Mouse (Mus musculus) gastrocnemius, postnatal 36 days (tissue): ENCODE results near the gene Khdc1c. TPM values are rescaled to one million over a fixed set of nuclear protein-coding genes. Genes with fewer than 3 reads are reported as not detected.
"Not testable (repeated sequence)": the region's sequence is repeated elsewhere in the genome, so short reads cannot be mapped to it uniquely, and the experiment has no call there.

Experiments used
- DNase-seq, 2 experiments: peaks; one replicate each; pipeline ENCODE4 v3.0.0; 2022
- intact Hi-C: fragments of 180-260 bp; cut with DNase I; formaldehyde crosslinking; loops from one replicate; pipeline ENCODE4 v1.15.1; 2025
- long read RNA-seq, 2 experiments: library from polyadenylated mRNA; stranded (forward); transcript quantifications; one replicate each; pipeline ENCODE4 v2.0.0; 2021
- total RNA-seq, 2 experiments: library from RNA; stranded (reverse); gene quantifications; 2 replicates each; pipeline ENCODE4 v1.2.3; 2021

Gene Khdc1c
- total RNA-seq, result not detected
- long read RNA-seq, experiment 1, result 0 reads
- long read RNA-seq, experiment 2, result 0 reads

- DNase-seq, intact Hi-C loops: not testable (repeated sequence)
These were observed at the start of gene Khdc1c for GRCm38 (mm10) chr1:21368031-21368430. Gene Khdc1c (plus strand): TSS chr1:21368331.

- DNase-seq, intact Hi-C loops: not testable (repeated sequence)
These were observed 47.9 kb upstream of the Khdc1c start for GRCm38 (mm10) chr1:21320271-21320670.

DNA sequence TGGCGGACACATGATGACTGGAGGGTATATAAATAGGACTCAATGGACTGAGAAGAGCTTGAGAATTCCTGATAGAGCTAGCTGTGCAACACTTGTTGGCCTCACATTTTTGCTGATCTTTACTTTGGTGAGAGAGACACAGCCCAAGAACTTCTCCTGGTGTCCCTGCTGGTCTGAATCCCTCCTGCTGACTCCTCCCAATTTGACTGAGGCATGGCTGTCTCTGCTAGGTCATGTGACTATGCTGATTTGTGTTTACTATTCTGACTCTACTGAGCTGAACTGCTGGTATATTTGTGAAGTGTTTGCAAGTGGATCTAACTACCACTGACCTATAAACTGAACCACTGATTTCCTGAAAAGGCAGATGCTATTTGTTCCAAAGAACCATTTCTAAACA, 46.5 kb upstream of the Khdc1c start:
- intact Hi-C loops, result no loop called here
- no peak for DNase-seq

GRCm38 (mm10) chr1:21323996-21324574, 44.0 kb upstream of the Khdc1c start:
- DNase-seq, result no peak
- intact Hi-C loops, result no loop called here

- intact Hi-C loops, result no loop called here
- DNase-seq, result no peak
These were observed 43.5 kb upstream of the Khdc1c start for GRCm38 (mm10) chr1:21324633-21325032.

- intact Hi-C loops, result no loop called here
These were observed 41.4 kb upstream of the Khdc1c start for GRCm38 (mm10) chr1:21326733-21327132.

GRCm38 (mm10) chr1:21331161-21331560, 37.0 kb upstream of the Khdc1c start:
- DNase-seq, intact Hi-C loops: not testable (repeated sequence)

More at GRCm38 (mm10) chr1:21326733-21327132, 41.4 kb upstream of the Khdc1c start:
- DNase-seq, result no peak

- DNase-seq, result no peak
- intact Hi-C loops, result no loop called here
These were observed 34.7 kb upstream of the Khdc1c start for GRCm38 (mm10) chr1:21333222-21333973.

- DNase-seq, result no peak
- intact Hi-C loops, result no loop called here
These were observed 32.3 kb upstream of the Khdc1c start for GRCm38 (mm10) chr1:21335836-21336235.

DNA sequence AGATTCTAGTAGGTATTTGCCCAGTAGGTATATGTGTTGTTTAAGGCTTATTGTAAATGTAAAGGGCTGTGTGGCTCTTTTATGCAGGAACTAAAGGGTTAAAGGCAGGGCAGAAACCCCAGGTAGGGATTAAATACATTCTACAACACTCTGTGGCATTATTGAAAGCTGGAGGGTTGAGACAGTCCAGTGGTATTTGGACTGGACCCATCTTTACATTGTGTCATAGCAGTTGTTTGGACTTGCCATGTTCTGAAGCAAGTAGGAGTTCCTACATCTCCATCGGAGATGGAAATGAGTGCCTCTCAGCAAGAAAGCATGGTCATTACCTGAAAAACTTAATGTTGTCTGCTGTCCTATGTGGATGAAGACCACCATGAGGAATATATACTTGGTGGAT, 27.4 kb upstream of the Khdc1c start:
- DNase-seq, result no peak
- intact Hi-C loops, result loop anchor here (5.0 kb wide), 1 partner anchor 123 kb away; the partner anchor contains the start of gene Tmem14a

DNA sequence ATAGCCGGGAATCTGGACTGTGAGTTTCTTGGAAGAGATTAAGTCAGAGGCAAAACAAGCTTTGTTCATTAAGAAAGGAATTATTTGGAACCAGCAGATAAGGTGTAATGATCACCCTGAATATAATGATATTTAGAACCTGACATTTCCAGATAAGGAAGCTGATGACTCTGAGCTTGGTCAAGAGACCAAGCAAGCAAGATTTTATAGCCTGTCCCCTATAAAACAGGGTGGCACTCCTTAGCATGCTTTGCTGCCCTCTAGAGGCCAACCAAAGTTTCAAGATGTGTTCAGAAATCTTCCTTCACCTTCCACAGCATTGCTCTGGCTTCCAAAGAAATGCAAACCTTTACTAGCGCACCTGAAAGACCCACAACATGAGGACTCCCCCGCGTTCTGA, 23.9 kb upstream of the Khdc1c start:
- DNase-seq, result peak in 1 of 2 experiments; percentile 22
- intact Hi-C loops, result loop anchor here (5.0 kb wide), 1 partner anchor 127 kb away; the partner anchor contains the start of gene Tmem14a

GRCm38 (mm10) chr1:21344752-21345151, 23.4 kb upstream of the Khdc1c start:
- not testable (repeated sequence) for DNase-seq
- intact Hi-C loops, result loop anchor here (5.0 kb wide), 1 partner anchor 127 kb away; the partner anchor contains the start of gene Tmem14a

DNA sequence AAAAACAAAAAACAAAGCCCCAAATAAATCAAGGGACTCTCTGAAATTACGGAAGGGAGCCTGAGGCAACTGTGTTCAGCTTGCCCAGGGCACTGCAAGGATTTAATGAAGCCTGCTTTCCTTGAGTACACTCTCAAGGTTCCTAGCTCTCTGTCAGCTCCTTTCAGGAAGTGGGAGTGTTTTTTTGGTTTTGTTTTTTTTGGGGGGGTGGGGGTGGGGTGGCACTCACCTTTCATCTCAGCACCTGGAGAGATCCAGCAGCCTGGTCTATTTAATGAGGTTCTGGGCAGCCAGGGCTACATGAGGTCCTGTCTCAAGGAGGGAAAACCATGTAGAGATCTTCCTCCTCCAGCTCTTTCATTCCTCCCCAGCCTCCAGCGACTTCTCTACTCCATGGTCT, 18.8 kb upstream of the Khdc1c start, which contains the start of gene Khdc1a:
TSS of gene Khdc1a (plus strand) at position 301 of the 400 bp plus-strand sequence.
- DNase-seq, result no peak
- intact Hi-C loops, result no loop called here

DNA sequence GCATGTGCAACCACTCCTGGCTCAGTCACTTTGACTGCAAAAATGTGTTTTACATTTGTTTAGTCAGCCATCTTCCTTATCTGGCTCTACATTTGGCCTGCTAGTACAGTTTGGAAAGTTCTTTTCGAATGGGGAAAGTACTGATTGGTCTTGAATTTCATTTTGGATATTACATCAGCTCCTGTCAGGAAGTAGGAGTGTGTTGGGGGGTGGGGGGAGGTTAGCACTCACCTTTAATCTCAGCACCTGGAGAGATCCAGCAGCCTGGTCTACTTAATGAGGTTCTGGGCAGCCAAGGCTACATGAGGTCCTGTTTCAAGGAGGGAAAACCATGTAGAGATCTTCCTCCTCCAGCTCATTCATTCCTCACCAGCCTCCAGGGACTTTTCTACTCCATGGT, 15.1 kb downstream of the Khdc1c start, which contains the start of gene Khdc1b:
TSS of gene Khdc1b (plus strand) at position 301 of the 400 bp plus-strand sequence.
- intact Hi-C loops, result no loop called here
- DNase-seq, result no peak

DNA sequence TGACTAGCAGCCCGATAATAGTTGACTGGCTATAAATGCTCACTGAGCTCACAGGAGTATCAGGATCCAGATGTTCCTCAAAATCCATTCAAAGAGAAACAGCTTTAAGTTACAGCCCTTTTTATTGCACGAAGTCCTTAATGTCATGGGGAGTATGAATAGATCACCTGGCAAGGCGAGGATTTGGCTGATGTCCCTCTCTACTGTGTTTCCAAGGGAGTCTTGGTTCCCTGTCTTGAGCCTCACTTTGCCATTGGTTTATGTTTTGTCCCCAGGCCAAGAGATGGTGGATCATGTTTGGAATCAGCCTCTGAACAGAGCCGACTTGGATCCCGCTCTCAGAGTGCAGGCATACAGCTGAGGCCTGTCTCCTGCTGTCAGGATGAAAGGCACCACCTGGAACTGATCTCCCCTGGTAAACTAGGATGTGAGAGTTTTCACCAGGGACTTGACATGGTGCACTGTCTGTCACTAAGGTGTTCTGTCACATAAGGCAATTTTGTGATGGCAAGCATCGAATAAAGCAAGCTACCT, 23.1 kb downstream of the Khdc1c start:
- DNase-seq, result no peak

DNA sequence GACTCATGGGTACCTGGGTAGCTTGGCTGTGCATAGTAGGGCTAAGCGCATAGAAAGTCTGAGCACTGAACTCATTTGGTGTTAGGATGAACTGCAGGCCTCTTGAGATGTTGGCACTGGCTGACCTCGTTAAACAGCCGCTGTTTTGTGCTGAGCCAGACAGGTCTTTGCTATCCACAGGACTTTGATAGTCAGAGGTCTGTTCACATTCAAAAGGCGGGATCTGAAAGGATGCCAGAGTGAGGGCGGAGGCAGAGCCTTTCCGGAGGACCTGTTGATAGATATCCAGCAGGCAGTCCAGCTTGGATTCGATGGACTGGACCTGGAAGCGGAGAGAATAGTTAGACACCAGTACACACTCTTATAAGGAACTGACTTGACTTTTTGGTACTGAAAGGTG, 34.7 kb downstream of the Khdc1c start:
- no peak for DNase-seq
- intact Hi-C loops, result no loop called here

More for the DNA sequence above, 23.1 kb downstream of the Khdc1c start:
- intact Hi-C loops, result no loop called here

- DNase-seq, result no peak
- intact Hi-C loops, result no loop called here
These were observed 39.1 kb downstream of the Khdc1c start for GRCm38 (mm10) chr1:21407266-21407665.

DNA sequence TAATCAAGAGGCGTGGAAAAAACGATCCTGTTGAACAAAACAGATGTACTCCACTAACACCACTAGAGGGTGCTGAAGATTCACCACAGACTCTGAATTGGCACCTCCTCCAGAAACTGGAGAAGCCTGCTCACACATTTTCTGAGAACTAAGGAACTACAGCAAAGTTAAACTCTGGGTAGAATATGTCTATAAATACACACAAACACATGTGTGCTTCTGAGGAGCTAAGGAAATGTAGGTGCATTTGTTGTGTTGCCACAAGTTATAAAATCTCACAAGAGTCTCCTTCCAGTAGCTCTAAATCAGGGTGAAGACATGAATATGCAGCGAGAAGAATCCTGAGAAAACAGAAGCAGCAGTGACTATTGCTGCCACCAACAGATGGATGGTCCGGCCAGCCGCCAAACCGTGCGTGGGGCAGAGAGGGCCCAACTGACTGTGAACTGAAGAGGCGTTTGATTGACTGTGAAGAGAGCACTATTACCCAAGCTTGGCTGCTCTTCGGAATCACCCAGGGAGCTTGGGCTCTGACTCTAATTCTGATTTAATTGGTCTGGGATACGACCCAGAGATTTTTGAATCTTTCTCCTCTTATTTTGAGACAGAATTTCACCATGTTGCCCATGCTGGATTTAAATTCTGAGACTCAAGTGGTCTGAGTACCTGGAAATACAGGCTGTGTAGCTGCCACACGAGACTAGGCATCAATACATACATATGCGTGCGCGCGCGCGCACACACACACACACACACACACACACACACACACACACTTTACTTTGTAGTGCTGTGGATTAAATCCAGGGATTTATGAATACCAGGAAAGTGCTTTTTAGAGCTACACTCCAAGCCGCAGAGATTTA, 43.4 kb downstream of the Khdc1c start:
- DNase-seq, result peak; percentile 25
- intact Hi-C loops, result loop anchor here (2.0 kb wide), 2 partner anchors 555 to 857 kb away; no protein-coding TSS in a partner anchor

- DNase-seq, result no peak
- intact Hi-C loops, result loop anchor here (2.0 kb wide), 1 partner anchor 857 kb away; no protein-coding TSS in a partner anchor
These were observed 44.0 kb downstream of the Khdc1c start for GRCm38 (mm10) chr1:21412197-21412555.

GRCm38 (mm10) chr1:21419370-21419769, 51.2 kb downstream of the Khdc1c start:
- no peak for DNase-seq
- intact Hi-C loops, result no loop called here
